Mouse (Mus musculus) forebrain, embryonic 13.5 days (tissue): ENCODE results near the gene Rbm38. TPM values are rescaled to one million over a fixed set of nuclear protein-coding genes. Genes with fewer than 3 reads are reported as not detected.

Source experiments
- ATAC-seq: fragments of 200-750 bp; cut with Nextera tagmentation; 2 replicates; pipeline ENCODE4 v1.8.0; 2017
- H3K27ac ChIP-seq: fragments of 300-500 bp; sonication (generic); 2 replicates; pipeline ENCODE4 v1.5.1; 2015; ENCODE audit warnings: inconsistent platforms, mild to moderate bottlenecking, moderate library complexity
- H3K27me3 ChIP-seq: fragments of 300-500 bp; sonication (generic); 2 replicates; pipeline ENCODE4 v1.6.1; 2015; ENCODE audit warnings: mild to moderate bottlenecking, inconsistent platforms
- H3K36me3 ChIP-seq: fragments of 300-500 bp; sonication (generic); 2 replicates; pipeline ENCODE4 v1.6.1; 2015; ENCODE audit warnings: mild to moderate bottlenecking, inconsistent platforms; ENCODE audit not compliant: poor library complexity, severe bottlenecking
- H3K4me1 ChIP-seq: fragments of 300-500 bp; sonication (generic); 2 replicates; pipeline ENCODE4 v1.6.1; 2015; ENCODE audit warnings: inconsistent platforms
- H3K4me2 ChIP-seq: fragments of 300-500 bp; sonication (generic); 2 replicates; pipeline ENCODE4 v1.6.1; 2015; ENCODE audit warnings: inconsistent platforms, mild to moderate bottlenecking, moderate library complexity
- H3K4me3 ChIP-seq: fragments of 300-500 bp; sonication (generic); 2 replicates; pipeline ENCODE4 v1.5.1; 2015; ENCODE audit warnings: mild to moderate bottlenecking, inconsistent platforms
- H3K9ac ChIP-seq: fragments of 300-500 bp; sonication (generic); 2 replicates; pipeline ENCODE4 v1.6.1; 2015; ENCODE audit warnings: mild to moderate bottlenecking, inconsistent platforms
- H3K9me3 ChIP-seq: fragments of 300-500 bp; sonication (generic); replicated peaks from 2 replicates; pipeline ENCODE4 v1.6.1; 2016; ENCODE audit warnings: inconsistent platforms
- WGBS: fragments of 180-500 bp; shearing (Covaris S2); methylation state at CpG from one replicate; pipeline ENCODE4 v1.1.7; 2015; 5-methylcytosine and 5-hydroxymethylcytosine counted together
- polyA plus RNA-seq: library from polyadenylated mRNA; unstranded; fragments of >200 nt; fragmentation: Nextera tagmentation; extraction: Ambion mirVana; gene quantifications from 2 replicates; pipeline ENCODE4 v1.2.1, GENCODE M21; 2015

The Rbm38 gene
- polyA plus RNA-seq, 1 experiment from 2014 or later: 40.0 TPM

- no peak overlapping the region for H3K4me2 ChIP-seq
- no peak overlapping the region for H3K27ac ChIP-seq
- no peak for ATAC-seq
- no peaks in the 10 kb centered on the region for H3K27me3 ChIP-seq
- no peaks in the 10 kb centered on the region for H3K4me1 ChIP-seq
- no peaks in the 10 kb centered on the region for H3K36me3 ChIP-seq
- H3K9ac ChIP-seq: no peak overlapping the region
- 83% methylated on average over 6 of the region's 6 CpGs for WGBS
- H3K9me3 ChIP-seq: no peaks in the 10 kb centered on the region
- no peak overlapping the region for H3K4me3 ChIP-seq
These were observed 33.5 kb downstream of the Rbm38 start for GRCm38 (mm10) chr2:173053846-173054245.

DNA sequence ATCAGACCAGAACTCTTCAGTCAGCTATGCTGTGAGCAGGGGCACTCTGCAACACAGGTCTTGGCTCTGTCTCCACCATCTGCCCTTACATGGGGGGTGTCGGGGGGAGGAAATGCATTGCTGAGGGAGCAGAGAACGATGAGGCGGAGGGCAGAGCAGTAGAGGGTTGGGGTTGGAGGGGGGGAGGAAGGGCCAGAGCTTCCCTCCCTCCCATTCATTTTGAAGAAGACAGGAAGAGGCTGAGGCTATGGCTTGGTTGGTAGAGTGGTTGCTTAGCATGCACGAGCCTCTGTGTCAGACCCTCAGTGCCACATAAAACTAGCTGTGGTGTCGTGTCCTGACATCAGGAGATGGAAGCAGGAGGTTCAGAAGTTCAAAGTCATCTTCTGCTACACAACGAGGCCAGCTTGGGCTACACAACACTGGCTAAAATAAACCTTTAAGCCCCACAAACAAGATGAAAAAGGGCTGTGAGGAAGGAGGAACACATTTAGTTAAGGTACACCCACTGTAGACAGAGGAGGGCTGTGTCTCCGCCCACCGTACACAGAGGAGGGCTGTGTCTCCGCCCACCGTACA lies 36.1 kb downstream of the Rbm38 start:
- H3K36me3 ChIP-seq: no peaks in the 10 kb centered on the region
- H3K9me3 ChIP-seq: no peaks in the 10 kb centered on the region
- no peak overlapping the region for H3K9ac ChIP-seq
- H3K4me3 ChIP-seq: no peak overlapping the region
- H3K4me1 ChIP-seq: no peaks in the 10 kb centered on the region
- ATAC-seq: no peak
- H3K27me3 ChIP-seq: no peaks in the 10 kb centered on the region
- H3K27ac ChIP-seq: no peak overlapping the region
- 87% methylated on average over 10 of the region's 10 CpGs for WGBS
- no peak overlapping the region for H3K4me2 ChIP-seq

GRCm38 (mm10) chr2:173056882-173057315 lies 36.6 kb downstream of the Rbm38 start:
- no peak overlapping the region for H3K9ac ChIP-seq
- no peak overlapping the region for H3K4me3 ChIP-seq
- no peaks in the 10 kb centered on the region for H3K27me3 ChIP-seq
- no peaks in the 10 kb centered on the region for H3K9me3 ChIP-seq
- no peaks in the 10 kb centered on the region for H3K36me3 ChIP-seq
- H3K4me1 ChIP-seq: no peaks in the 10 kb centered on the region
- no peak overlapping the region for H3K27ac ChIP-seq
- ATAC-seq: no peak
- H3K4me2 ChIP-seq: no peak overlapping the region
- WGBS: 84% methylated on average over 11 of the region's 11 CpGs

- no peak for ATAC-seq
- no peak overlapping the region for H3K4me2 ChIP-seq
- H3K9ac ChIP-seq: no peak overlapping the region
- no peaks in the 10 kb centered on the region for H3K36me3 ChIP-seq
- H3K9me3 ChIP-seq: no peaks in the 10 kb centered on the region
- H3K4me1 ChIP-seq: no peaks in the 10 kb centered on the region
- no peaks in the 10 kb centered on the region for H3K27me3 ChIP-seq
- H3K4me3 ChIP-seq: no peak overlapping the region
- no peak overlapping the region for H3K27ac ChIP-seq
- 79% methylated on average over 10 of the region's 10 CpGs for WGBS
These were observed 37.3 kb downstream of the Rbm38 start for GRCm38 (mm10) chr2:173057623-173058022.

GRCm38 (mm10) chr2:173058263-173058662 lies 38.0 kb downstream of the Rbm38 start:
- H3K9ac ChIP-seq: no peak overlapping the region
- no peaks in the 10 kb centered on the region for H3K27me3 ChIP-seq
- H3K4me3 ChIP-seq: no peak overlapping the region
- H3K9me3 ChIP-seq: no peaks in the 10 kb centered on the region
- H3K27ac ChIP-seq: no peak overlapping the region
- WGBS: 37% methylated on average over 11 of the region's 11 CpGs
- no peak for ATAC-seq
- no peak overlapping the region for H3K4me2 ChIP-seq
- no peaks in the 10 kb centered on the region for H3K36me3 ChIP-seq
- H3K4me1 ChIP-seq: no peaks in the 10 kb centered on the region

DNA sequence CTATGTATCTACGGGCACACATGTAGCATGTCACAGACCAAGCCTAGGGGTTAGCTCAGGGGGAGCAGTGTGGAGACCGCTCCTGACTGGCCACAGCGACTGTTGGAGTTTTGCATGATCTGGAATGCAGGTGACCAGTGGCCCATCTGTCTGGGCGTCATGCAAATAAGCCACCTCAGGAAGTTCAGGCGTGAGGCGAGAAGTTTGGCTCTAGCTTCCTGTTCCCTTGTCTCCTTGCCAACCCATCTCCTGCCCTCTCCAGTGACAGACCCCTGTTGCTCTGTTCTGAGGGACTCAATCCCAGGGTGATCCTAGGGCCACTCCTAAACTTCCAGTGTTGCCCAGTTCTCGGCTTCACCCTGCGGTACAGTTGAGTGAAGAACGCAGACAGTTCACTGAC lies 40.2 kb downstream of the Rbm38 start:
- Histone ChIP-seq H3K36me3 (no peaks in the 10 kb centered on the region), H3K9me3 (no peaks in the 10 kb centered on the region), H3K4me2 (no peak overlapping the region), H3K4me1 (no peaks in the 10 kb centered on the region), H3K9ac (no peak overlapping the region), H3K4me3 (no peak overlapping the region), H3K27me3 (no peaks in the 10 kb centered on the region), H3K27ac (no peak overlapping the region)
- 91% methylated on average over 9 of the region's 9 CpGs for WGBS
- ATAC-seq: no peak

DNA sequence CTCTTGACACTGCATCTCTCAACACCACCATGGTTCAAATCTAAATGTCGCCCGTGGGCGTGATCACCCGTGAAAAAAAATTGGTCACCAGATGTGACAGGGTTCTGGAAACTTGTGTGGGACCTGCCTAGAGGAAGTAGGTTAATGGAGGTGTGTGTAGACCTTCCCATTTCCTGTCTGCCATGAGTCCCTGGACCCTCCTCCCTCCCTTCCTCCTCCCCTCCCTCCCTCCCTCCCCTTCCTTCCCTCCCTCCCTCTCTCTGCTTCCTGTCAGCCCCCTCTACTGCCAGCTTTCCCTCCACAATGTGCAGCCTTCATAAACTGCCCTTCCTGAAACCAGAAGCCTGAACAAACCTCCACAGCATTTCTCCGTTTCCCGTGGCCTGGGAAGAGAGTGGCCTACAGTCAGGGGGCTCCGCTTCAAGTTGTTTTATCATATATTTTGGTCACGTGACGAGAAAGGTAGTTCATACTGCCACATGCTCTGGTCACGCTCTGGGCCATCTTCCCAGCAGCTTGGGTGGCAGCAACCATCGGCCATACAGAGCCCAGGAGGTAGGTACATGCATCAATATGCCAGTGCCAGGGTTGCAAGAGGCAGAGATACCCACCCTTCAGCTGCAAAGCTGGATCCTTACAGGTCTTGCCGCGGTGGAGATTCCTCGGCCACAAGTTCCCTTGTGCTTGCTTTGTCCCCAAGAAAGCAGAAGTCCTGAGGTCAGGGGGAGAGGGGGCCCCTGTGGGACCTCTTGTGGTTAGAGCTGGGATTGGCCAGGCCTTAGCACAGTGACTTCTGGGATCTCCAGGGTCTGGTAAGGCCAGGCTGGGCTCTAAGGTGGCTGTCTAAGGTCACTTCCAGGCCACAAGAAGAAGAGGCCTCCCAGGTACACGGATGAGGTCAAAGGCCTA lies 41.4 kb downstream of the Rbm38 start:
- no peaks in the 10 kb centered on the region for H3K4me1 ChIP-seq
- 80% methylated on average over 15 of the region's 15 CpGs for WGBS
- H3K4me3 ChIP-seq: no peak overlapping the region
- no peak overlapping the region for H3K27ac ChIP-seq
- no peaks in the 10 kb centered on the region for H3K27me3 ChIP-seq
- no peaks in the 10 kb centered on the region for H3K9me3 ChIP-seq
- H3K4me2 ChIP-seq: no peak overlapping the region
- no peaks in the 10 kb centered on the region for H3K36me3 ChIP-seq
- H3K9ac ChIP-seq: no peak overlapping the region
- ATAC-seq: no peak

- Histone ChIP-seq H3K9ac (no peak overlapping the region), H3K27ac (no peak overlapping the region), H3K36me3 (no peaks in the 10 kb centered on the region), H3K4me1 (no peaks in the 10 kb centered on the region), H3K27me3 (no peaks in the 10 kb centered on the region), H3K9me3 (no peaks in the 10 kb centered on the region), H3K4me2 (no peak overlapping the region), H3K4me3 (no peak overlapping the region)
- 50% methylated on average over 1 of the region's 1 CpGs for whole genome bisulfite sequencing
- ATAC-seq: no peak
These were observed 42.9 kb downstream of the Rbm38 start for GRCm38 (mm10) chr2:173063219-173063618.

DNA sequence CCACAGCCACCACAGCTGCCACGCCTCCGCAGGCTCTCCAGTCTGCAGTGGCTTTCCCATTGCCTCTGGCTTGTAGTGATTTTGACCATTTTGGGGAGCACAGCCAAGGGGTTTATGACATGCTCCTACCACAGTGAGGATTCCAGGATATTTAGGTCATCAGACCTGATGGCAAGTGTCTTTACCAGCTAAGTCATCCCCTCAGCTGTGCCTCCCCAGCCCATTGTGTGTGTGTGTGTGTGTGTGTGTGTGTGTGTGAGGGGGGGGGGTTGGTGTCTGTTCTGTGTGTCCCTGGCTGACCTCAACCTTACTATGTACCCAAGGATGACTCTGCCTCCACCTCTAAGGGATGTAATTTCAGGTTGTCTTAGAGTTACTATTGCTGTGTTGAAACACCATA lies 44.6 kb downstream of the Rbm38 start:
- ATAC-seq: no peak
- Histone ChIP-seq H3K27ac (no peak overlapping the region), H3K4me2 (no peak overlapping the region), H3K9ac (no peak overlapping the region), H3K9me3 (no peaks in the 10 kb centered on the region), H3K4me3 (no peak overlapping the region), H3K4me1 (no peaks in the 10 kb centered on the region), H3K36me3 (no peaks in the 10 kb centered on the region), H3K27me3 (no peaks in the 10 kb centered on the region)
- WGBS: 88% methylated on average over 2 of the region's 2 CpGs

DNA sequence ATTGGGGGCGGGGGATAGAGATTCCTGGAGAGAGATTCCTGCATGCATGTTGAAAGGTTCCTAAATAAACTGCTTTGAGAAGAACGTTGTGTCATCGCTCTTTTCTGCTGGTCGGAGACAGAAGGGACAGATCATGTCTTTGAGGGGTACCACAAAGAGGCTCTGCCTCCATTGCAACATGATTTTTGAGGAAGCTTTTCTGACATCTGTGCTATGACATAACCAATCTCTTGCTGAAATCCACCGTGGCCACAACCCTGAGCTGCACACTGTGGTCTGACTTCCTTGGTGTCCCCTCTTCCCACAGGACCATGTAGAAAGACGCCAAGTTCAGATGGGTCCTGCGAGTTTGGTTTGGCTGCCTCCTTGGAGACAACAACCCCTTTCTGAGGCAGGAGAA lies 52.6 kb downstream of the Rbm38 start:
- Histone ChIP-seq H3K4me3 (no peak overlapping the region), H3K27me3 (no peaks in the 10 kb centered on the region), H3K9ac (no peak overlapping the region), H3K4me2 (no peak overlapping the region), H3K27ac (no peak overlapping the region), H3K9me3 (no peaks in the 10 kb centered on the region; the same call in 1 of the 2 replicates), H3K4me1 (no peaks in the 10 kb centered on the region), H3K36me3 (no peaks in the 10 kb centered on the region)
- no peak for ATAC-seq
- WGBS: 92% methylated on average over 7 of the region's 7 CpGs

DNA sequence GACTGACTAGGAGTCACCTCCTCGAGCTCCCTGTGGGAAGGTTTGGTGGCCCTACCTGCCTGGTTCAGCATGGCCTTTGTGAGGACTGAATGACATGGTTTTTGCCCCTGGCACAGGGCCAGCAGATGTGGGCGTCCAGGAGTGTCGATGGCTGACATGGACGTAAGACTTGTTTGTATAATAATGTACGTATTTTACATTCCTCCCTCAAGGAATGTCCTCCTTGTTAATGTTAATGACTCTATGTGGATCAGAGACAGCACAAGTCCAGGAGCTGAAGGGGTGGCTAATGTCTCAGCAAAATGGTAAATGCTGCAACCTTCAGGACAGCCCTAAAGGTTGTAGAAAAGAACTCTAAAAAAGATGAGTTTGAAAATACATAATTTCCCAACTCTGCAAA lies 53.4 kb downstream of the Rbm38 start:
- Histone ChIP-seq H3K4me2 (no peak overlapping the region), H3K9me3 (no peaks in the 10 kb centered on the region; the same call in 1 of the 2 replicates), H3K4me1 (no peaks in the 10 kb centered on the region), H3K27me3 (no peaks in the 10 kb centered on the region), H3K9ac (no peak overlapping the region), H3K27ac (no peak overlapping the region), H3K36me3 (no peaks in the 10 kb centered on the region), H3K4me3 (no peak overlapping the region)
- no peak for ATAC-seq
- 83% methylated on average over 5 of the region's 5 CpGs for WGBS

- 89% methylated on average over 9 of the region's 9 CpGs for WGBS
- no peak overlapping the region for H3K4me2 ChIP-seq
- H3K27me3 ChIP-seq: no peaks in the 10 kb centered on the region
- ATAC-seq: no peak
- H3K9ac ChIP-seq: no peak overlapping the region
- H3K27ac ChIP-seq: no peak overlapping the region
- H3K4me3 ChIP-seq: no peak overlapping the region
- no peaks in the 10 kb centered on the region for H3K4me1 ChIP-seq
- H3K36me3 ChIP-seq: no peaks in the 10 kb centered on the region
- no peaks in the 10 kb centered on the region; the same call in 1 of the 2 replicates for H3K9me3 ChIP-seq
These were observed 56.6 kb downstream of the Rbm38 start for GRCm38 (mm10) chr2:173076921-173077320.
